In genomic region chr5:100415761-100416590, GRCm38 (mm10) we compare ENCODE assay signal across 7 mouse cellular contexts. TPM values are rescaled to one million over a fixed set of nuclear protein-coding genes. Genes with fewer than 3 reads are reported as not detected.
DNase-seq lines count a peak whose midpoint lies in the region; ATAC-seq lines count a peak whose summit lies in the region.

Sec31a (minus strand) TSS chr5:100416234.

- peaks cover 8% of the 10 kb centered on the region for H3K36me3 ChIP-seq in embryonic facial prominence, embryonic 11.5 days (replicated peaks; ENCODE audit: control insufficient read depth, insufficient read depth, low read depth, low read length)
- peaks cover 12% of the 10 kb centered on the region for H3K36me3 ChIP-seq in limb, embryonic 11.5 days (ENCODE audit: control insufficient read depth, insufficient read depth, low read length)
- H3K36me3 ChIP-seq in midbrain, embryonic 14.5 days (ENCODE audit: control insufficient read depth, insufficient read depth, low read length) = peaks cover 30% of the 10 kb centered on the region

- no peaks in the 10 kb centered on the region for H3K4me1 ChIP-seq in embryonic facial prominence, embryonic 11.5 days (ENCODE audit: control insufficient read depth, insufficient read depth, low read length)
- H3K4me1 ChIP-seq in limb, embryonic 11.5 days (ENCODE audit: control insufficient read depth, insufficient read depth, low read length) = 0 out of 2 replicates have a peak, but pooled peaks cover 3% of the 10 kb centered on the region
- peaks cover 14% of the 10 kb centered on the region for H3K4me1 ChIP-seq in midbrain, embryonic 14.5 days (ENCODE audit: control insufficient read depth, insufficient read depth, low read length)

- H3K4me2 ChIP-seq in embryonic facial prominence, embryonic 11.5 days (ENCODE audit: low read depth, low read length) = peak within 1 kb of the TSS; percentile 52
- H3K4me2 ChIP-seq in limb, embryonic 11.5 days (ENCODE audit: low read depth, severe bottlenecking) = peak within 1 kb of the TSS; percentile 62
- peak within 1 kb of the TSS; percentile 74 for H3K4me2 ChIP-seq in midbrain, embryonic 14.5 days (ENCODE audit: low read length)

- ATAC-seq in embryonic facial prominence, embryonic 11.5 days (replicated peaks; ENCODE audit: insufficient number of reproducible peaks, low FRiP score, low TSS enrichment, low read depth) = peak; percentile 92
- ATAC-seq in limb, embryonic 11.5 days (ENCODE audit: insufficient number of reproducible peaks, low FRiP score, low TSS enrichment, low read depth) = peak; percentile 97
- ATAC-seq in midbrain, embryonic 14.5 days (ENCODE audit: low FRiP score, low TSS enrichment) = peak; percentile 98

- H3K9me3 ChIP-seq in embryonic facial prominence, embryonic 11.5 days (replicated peaks; ENCODE audit: control insufficient read depth, low read length) = no peaks in the 10 kb centered on the region
- H3K9me3 ChIP-seq in limb, embryonic 11.5 days (ENCODE audit: control insufficient read depth, low read length) = no peaks in the 10 kb centered on the region
- H3K9me3 ChIP-seq in midbrain, embryonic 14.5 days (ENCODE audit: control insufficient read depth, low read length) = no peaks in the 10 kb centered on the region

- no peaks in the 10 kb centered on the region for H3K27me3 ChIP-seq in embryonic facial prominence, embryonic 11.5 days (ENCODE audit: control insufficient read depth, insufficient read depth, low read length)
- no peaks in the 10 kb centered on the region for H3K27me3 ChIP-seq in limb, embryonic 11.5 days (ENCODE audit: control insufficient read depth, insufficient read depth, low read length)
- H3K27me3 ChIP-seq in midbrain, embryonic 14.5 days (ENCODE audit: control insufficient read depth, insufficient read depth, low read length) = no peaks in the 10 kb centered on the region

- peak within 1 kb of the TSS; percentile 82 for H3K9ac ChIP-seq in embryonic facial prominence, embryonic 11.5 days (replicated peaks; ENCODE audit: low read length)
- H3K9ac ChIP-seq in limb, embryonic 11.5 days (ENCODE audit: low read length) = peak within 1 kb of the TSS; percentile 84
- peak within 1 kb of the TSS; percentile 73 for H3K9ac ChIP-seq in midbrain, embryonic 14.5 days (replicated peaks; ENCODE audit: low read length)

- H3K4me3 ChIP-seq in embryonic facial prominence, embryonic 11.5 days (ENCODE audit: low read depth, low read length) = peak within 1 kb of the TSS; percentile 88
- H3K4me3 ChIP-seq in limb, embryonic 11.5 days (ENCODE audit: low read depth, low read length) = peak within 1 kb of the TSS; percentile 92
- peak within 1 kb of the TSS; percentile 79 for H3K4me3 ChIP-seq in midbrain, embryonic 14.5 days (replicated peaks; ENCODE audit: low read depth, low read length)

- peak within 1 kb of the TSS; percentile 81 for H3K27ac ChIP-seq in embryonic facial prominence, embryonic 11.5 days (replicated peaks; ENCODE audit: low read depth, low read length)
- H3K27ac ChIP-seq in limb, embryonic 11.5 days (replicated peaks; ENCODE audit: low read depth, low read length) = peak within 1 kb of the TSS; percentile 68
- peak within 1 kb of the TSS; percentile 83 for H3K27ac ChIP-seq in midbrain, embryonic 14.5 days (replicated peaks; ENCODE audit: low read depth, low read length)

- DNase-seq in adrenal gland, postnatal 14 days = peak; percentile 99
- peak; percentile 97 for DNase-seq in embryonic facial prominence, embryonic 11.5 days (ENCODE audit: low spot score)
- DNase-seq in heart, adult 11 months = peak; percentile 100
- peak; percentile 98 for DNase-seq in kidney, adult 18-20 months
- peak; percentile 97 for DNase-seq in limb, embryonic 11.5 days (ENCODE audit: low spot score)
- DNase-seq in midbrain, embryonic 14.5 days = peak; percentile 98
- DNase-seq in spleen, adult 18-20 months = peak; percentile 95 to 98

- under 1% methylated on average over 80 of the region's 82 CpGs for WGBS in embryonic facial prominence, embryonic 11.5 days
- under 1% methylated on average over 82 of the region's 82 CpGs for WGBS in limb, embryonic 11.5 days
- WGBS in midbrain, embryonic 14.5 days = under 1% methylated on average over 77 of the region's 82 CpGs

RNA-seq across cellular contexts. Expression of gene Sec31a, which starts in this region (rescaled TPM):
- 160 and 173 TPM in 2 replicates for total RNA-seq in adrenal gland, postnatal 14 days (2021)
- 118 and 120 TPM in 2 replicates for polyA plus RNA-seq in embryonic facial prominence, embryonic 11.5 days (2014; fragmentation: Nextera tagmentation; extraction: Ambion mirVana)
- 136 and 149 TPM in 2 replicates for polyA plus RNA-seq in limb, embryonic 11.5 days (2014; fragmentation: Nextera tagmentation; extraction: Ambion mirVana)
- 81.5 and 89.0 TPM in 2 replicates for polyA plus RNA-seq in midbrain, embryonic 14.5 days (2014; fragmentation: Nextera tagmentation; extraction: Ambion mirVana)

Comparison
In these comparisons a context has a peak if more than half of its experiments do, and no peak if none do; other contexts are left out.
1. Peak in every context shown above with its lines: DNase-seq, ATAC-seq, H3K4me3 ChIP-seq and H3K27ac ChIP-seq.